In genomic region chr6:117427351-117428142, GRCm38 (mm10) we compare ENCODE assay signal across 10 mouse cellular contexts.
A peak's percentile ranks its signal among the peaks of the same experiment; 100 is the strongest.
DNase-seq lines count a peak whose midpoint lies in the region; ATAC-seq and TF ChIP-seq lines count a peak whose summit lies in the region.
"Had no signal": no experiment of that assay in that cellular context is flagged by ENCODE, and none has a peak within 500 bp of the region (broad histone marks: within the 10 kb centered on the region; RNA-seq: fewer than 3 reads in every experiment).

No protein-coding gene starts in this region.

- no peak overlapping the region for H3K4me2 ChIP-seq in forebrain, embryonic 12.5 days
- no peak overlapping the region for H3K4me2 ChIP-seq in heart, embryonic 15.5 days
- H3K4me2 ChIP-seq: liver, embryonic 11.5 days had no signal

- peak overlapping the region; percentile 70 for H3K27ac ChIP-seq in forebrain, embryonic 10.5 days
- H3K27ac ChIP-seq in forebrain, embryonic 12.5 days: no peak overlapping the region
- H3K27ac ChIP-seq in heart, embryonic 15.5 days: no peak overlapping the region

- no peaks in the 10 kb centered on the region for H3K36me3 ChIP-seq in forebrain, embryonic 10.5 days (replicated peaks)
- no peaks in the 10 kb centered on the region for H3K36me3 ChIP-seq in forebrain, embryonic 12.5 days (replicated peaks)
- no peaks in the 10 kb centered on the region for H3K36me3 ChIP-seq in heart, embryonic 15.5 days

- H3K4me1 ChIP-seq in forebrain, embryonic 10.5 days: peaks cover 42% of the 10 kb centered on the region
- peaks cover 3% of the 10 kb centered on the region; the same call in 1 of the 2 replicates for H3K4me1 ChIP-seq in forebrain, embryonic 12.5 days
- peaks cover 11% of the 10 kb centered on the region for H3K4me1 ChIP-seq in heart, embryonic 15.5 days (replicated peaks)

- no peak for TF ChIP-seq POLR2A in brain, embryonic 14.5 days (IDR thresholded peaks at IDR 0.05; ENCODE audit: borderline replicate concordance, extremely low read depth, insufficient read depth, insufficient read length, poor library complexity, severe bottlenecking)

- no peaks in the 10 kb centered on the region for H3K9me3 ChIP-seq in forebrain, embryonic 10.5 days
- H3K9me3 ChIP-seq in forebrain, embryonic 12.5 days: no peaks in the 10 kb centered on the region
- H3K9me3 ChIP-seq in heart, embryonic 15.5 days (replicated peaks): no peaks in the 10 kb centered on the region

- no peaks in the 10 kb centered on the region for H3K27me3 ChIP-seq in forebrain, embryonic 10.5 days (ENCODE audit: poor library complexity, severe bottlenecking)
- no peaks in the 10 kb centered on the region for H3K27me3 ChIP-seq in forebrain, embryonic 12.5 days
- H3K27me3 ChIP-seq in heart, embryonic 15.5 days: no peaks in the 10 kb centered on the region

- no peak for ATAC-seq in forebrain, embryonic 12.5 days (ENCODE audit: low FRiP score)
- ATAC-seq in heart, embryonic 15.5 days (replicated peaks; ENCODE audit: insufficient number of reproducible peaks, insufficient read depth, low FRiP score, low read depth): peak; percentile 53

- TF ChIP-seq CTCF in brain, embryonic 14.5 days (IDR thresholded peaks at IDR 0.05; ENCODE audit: borderline replicate concordance, extremely low read depth, insufficient read depth, insufficient read length): no peak

- H3K9ac ChIP-seq in forebrain, embryonic 12.5 days: no peak overlapping the region
- no peak overlapping the region for H3K9ac ChIP-seq in heart, embryonic 15.5 days

- no peak for DNase-seq in forebrain, embryonic 10.5 days (ENCODE audit: extremely low spot score, low spot score)
- DNase-seq in brain, embryonic 14.5 days (ENCODE audit: low read depth): peak; percentile 71
- peak; percentile 18 for DNase-seq in lung, postnatal 14 days
- DNase-seq in layer of hippocampus, postnatal 10 days (ENCODE audit: low spot score in 2 of 2): no peak
- DNase-seq in testis, postnatal 10 days (ENCODE audit: low spot score): no peak
- no peak for DNase-seq in adrenal gland, adult 2 months
- DNase-seq: spleen, adult 18-20 months had no signal

- no peak overlapping the region for H3K4me3 ChIP-seq in forebrain, embryonic 10.5 days
- H3K4me3 ChIP-seq in forebrain, embryonic 12.5 days (replicated peaks): no peak overlapping the region
- no peak overlapping the region for H3K4me3 ChIP-seq in heart, embryonic 15.5 days

- WGBS in forebrain, embryonic 10.5 days: 56% methylated on average over 12 of the region's 12 CpGs
- WGBS in forebrain, embryonic 12.5 days: 56% methylated on average over 12 of the region's 12 CpGs
- WGBS in heart, embryonic 15.5 days: 37% methylated on average over 12 of the region's 12 CpGs

Comparison
In these comparisons a context has a peak if more than half of its experiments do, and no peak if none do; other contexts are left out.
1. DNase-seq: peak in brain, embryonic 14.5 days (single experiment) and lung, postnatal 14 days (single experiment); none in forebrain, embryonic 10.5 days (single experiment), layer of hippocampus, postnatal 10 days (0 of 2), testis, postnatal 10 days (single experiment) and adrenal gland, adult 2 months (single experiment).